Mouse (Mus musculus) kidney, embryonic 14.5 days (tissue): ENCODE data around the gene B830017H08Rik. TPM values are rescaled to one million over a fixed set of nuclear protein-coding genes. Genes with fewer than 3 reads are reported as not detected.

Experiments
- ATAC-seq: fragments of 200-750 bp; cut with Nextera tagmentation; 2 replicates; pipeline ENCODE4 v1.8.0; 2017; ENCODE audit warnings: moderate number of reproducible peaks, mild to moderate bottlenecking, moderate TSS enrichment, moderate library complexity; ENCODE audit not compliant: low FRiP score, low TSS enrichment
- H3K27ac ChIP-seq: fragments of 300-500 bp; sonication (generic); 2 replicates; pipeline ENCODE4 v1.5.1; 2014; ENCODE audit warnings: low read depth, mild to moderate bottlenecking, low read length, moderate library complexity, mixed read lengths
- H3K27me3 ChIP-seq: fragments of 300-500 bp; sonication (generic); 2 replicates; pipeline ENCODE4 v1.6.1; 2014; ENCODE audit warnings: mild to moderate bottlenecking, low read length; ENCODE audit not compliant: control insufficient read depth, insufficient read depth
- H3K36me3 ChIP-seq: fragments of 300-500 bp; sonication (generic); 2 replicates; pipeline ENCODE4 v1.6.1; 2014; ENCODE audit warnings: low read length, mixed read lengths; ENCODE audit not compliant: control insufficient read depth, insufficient read depth
- H3K4me1 ChIP-seq: fragments of 300-500 bp; sonication (generic); 2 replicates; pipeline ENCODE4 v1.6.1; 2014; ENCODE audit warnings: low read length, mixed read lengths; ENCODE audit not compliant: control insufficient read depth, insufficient read depth
- H3K4me2 ChIP-seq: fragments of 300-500 bp; sonication (generic); replicated peaks from 2 replicates; pipeline ENCODE4 v1.6.1; 2014; ENCODE audit warnings: low read depth, mild to moderate bottlenecking, low read length
- H3K4me3 ChIP-seq: fragments of 300-500 bp; sonication (generic); 2 replicates; pipeline ENCODE4 v1.5.1; 2014; ENCODE audit warnings: mild to moderate bottlenecking, low read length
- H3K9ac ChIP-seq: fragments of 300-500 bp; sonication (generic); 2 replicates; pipeline ENCODE4 v1.6.1; 2014; ENCODE audit warnings: low read depth, mild to moderate bottlenecking, low read length, moderate library complexity
- H3K9me3 ChIP-seq: fragments of 300-500 bp; sonication (generic); 2 replicates; pipeline ENCODE4 v1.6.1; 2016; ENCODE audit warnings: low read length; ENCODE audit not compliant: control insufficient read depth
- WGBS: fragments of 180-500 bp; shearing (Covaris S2); extraction: QIAGEN DNeasy Blood & Tissue Kit; methylation state at CpG from one replicate; pipeline ENCODE4 v1.1.7; 2014; 5-methylcytosine and 5-hydroxymethylcytosine counted together
- polyA plus RNA-seq: library from polyadenylated mRNA; unstranded; fragments of >200 nt; fragmentation: Nextera tagmentation; extraction: Ambion mirVana; gene quantifications from 2 replicates; pipeline ENCODE4 v1.2.1, GENCODE M21; 2014

The B830017H08Rik gene
- polyA plus RNA-seq, 1 experiment from 2014 or later: not detected

GRCm38 (mm10) chr16:17853263-17853662 lies 20.3 kb downstream of the B830017H08Rik start:
- Histone ChIP-seq H3K4me3 (no peak overlapping the region), H3K36me3 (peaks cover 82% of the 10 kb centered on the region), H3K4me2 (no peak overlapping the region), H3K9me3 (no peaks in the 10 kb centered on the region), H3K4me1 (no peaks in the 10 kb centered on the region), H3K27ac (no peak overlapping the region), H3K27me3 (no peaks in the 10 kb centered on the region), H3K9ac (no peak overlapping the region)
- 80% methylated on average over 2 of the region's 2 CpGs for WGBS
- no peak for ATAC-seq

GRCm38 (mm10) chr16:17857157-17857556 lies 24.2 kb downstream of the B830017H08Rik start:
- ATAC-seq: no peak
- H3K4me3 ChIP-seq: no peak overlapping the region
- H3K9ac ChIP-seq: no peak overlapping the region
- H3K36me3 ChIP-seq: peaks cover 76% of the 10 kb centered on the region
- no peaks in the 10 kb centered on the region for H3K9me3 ChIP-seq
- 93% methylated on average over 7 of the region's 7 CpGs for WGBS
- H3K27me3 ChIP-seq: no peaks in the 10 kb centered on the region
- no peak overlapping the region for H3K27ac ChIP-seq
- H3K4me2 ChIP-seq: no peak overlapping the region
- no peaks in the 10 kb centered on the region for H3K4me1 ChIP-seq

- Histone ChIP-seq H3K4me1 (no peaks in the 10 kb centered on the region), H3K27ac (no peak overlapping the region), H3K9ac (no peak overlapping the region), H3K4me2 (no peak overlapping the region), H3K27me3 (no peaks in the 10 kb centered on the region), H3K4me3 (no peak overlapping the region), H3K9me3 (no peaks in the 10 kb centered on the region), H3K36me3 (peaks cover 65% of the 10 kb centered on the region)
- ATAC-seq: no peak
These were observed 25.7 kb downstream of the B830017H08Rik start for GRCm38 (mm10) chr16:17858592-17858991.

GRCm38 (mm10) chr16:17865293-17865692 lies 32.4 kb downstream of the B830017H08Rik start:
- Histone ChIP-seq H3K4me1 (no peaks in the 10 kb centered on the region), H3K9ac (no peak overlapping the region), H3K36me3 (peaks cover 29% of the 10 kb centered on the region; the same call in 1 of the 2 replicates), H3K4me2 (no peak overlapping the region), H3K27ac (no peak overlapping the region), H3K27me3 (no peaks in the 10 kb centered on the region), H3K9me3 (no peaks in the 10 kb centered on the region), H3K4me3 (no peak overlapping the region)
- WGBS: 75% methylated on average over 2 of the region's 2 CpGs
- no peak for ATAC-seq

- H3K36me3 ChIP-seq: peaks cover 29% of the 10 kb centered on the region; the same call in 1 of the 2 replicates
- no peaks in the 10 kb centered on the region for H3K9me3 ChIP-seq
- H3K27ac ChIP-seq: no peak overlapping the region
- WGBS: 72% methylated on average over 6 of the region's 6 CpGs
- ATAC-seq: no peak
- no peaks in the 10 kb centered on the region for H3K27me3 ChIP-seq
- H3K4me2 ChIP-seq: no peak overlapping the region
- no peak overlapping the region for H3K9ac ChIP-seq
- H3K4me1 ChIP-seq: no peaks in the 10 kb centered on the region
- H3K4me3 ChIP-seq: no peak overlapping the region
These were observed 32.8 kb downstream of the B830017H08Rik start for GRCm38 (mm10) chr16:17865770-17866169.

- no peaks in the 10 kb centered on the region for H3K4me1 ChIP-seq
- H3K4me2 ChIP-seq: no peak overlapping the region
- ATAC-seq: no peak
- 83% methylated on average over 5 of the region's 5 CpGs for WGBS
- no peaks in the 10 kb centered on the region for H3K9me3 ChIP-seq
- no peak overlapping the region for H3K27ac ChIP-seq
- H3K27me3 ChIP-seq: no peaks in the 10 kb centered on the region
- no peak overlapping the region for H3K9ac ChIP-seq
- peaks cover 39% of the 10 kb centered on the region for H3K36me3 ChIP-seq
- no peak overlapping the region for H3K4me3 ChIP-seq
These were observed 38.3 kb downstream of the B830017H08Rik start for GRCm38 (mm10) chr16:17871248-17871647.

- WGBS: 39% methylated on average over 4 of the region's 4 CpGs
These were observed 40.1 kb downstream of the B830017H08Rik start for GRCm38 (mm10) chr16:17872995-17873394.

GRCm38 (mm10) chr16:17875174-17875573 lies 42.3 kb downstream of the B830017H08Rik start:
- Histone ChIP-seq H3K9me3 (no peaks in the 10 kb centered on the region), H3K27me3 (no peaks in the 10 kb centered on the region), H3K4me2 (no peak overlapping the region), H3K4me3 (no peak overlapping the region), H3K36me3 (peaks cover 23% of the 10 kb centered on the region), H3K9ac (no peak overlapping the region), H3K4me1 (no peaks in the 10 kb centered on the region), H3K27ac (no peak overlapping the region)
- WGBS: 78% methylated on average over 4 of the region's 4 CpGs
- ATAC-seq: no peak

More at GRCm38 (mm10) chr16:17872995-17873394, 40.1 kb downstream of the B830017H08Rik start:
- Histone ChIP-seq H3K9me3 (no peaks in the 10 kb centered on the region), H3K4me3 (no peak overlapping the region), H3K4me1 (no peaks in the 10 kb centered on the region), H3K27me3 (no peaks in the 10 kb centered on the region), H3K4me2 (no peak overlapping the region), H3K9ac (no peak overlapping the region), H3K36me3 (peaks cover 36% of the 10 kb centered on the region), H3K27ac (no peak overlapping the region)
- no peak for ATAC-seq

GRCm38 (mm10) chr16:17876096-17876495 lies 43.2 kb downstream of the B830017H08Rik start:
- WGBS: 100% methylated on average over 1 of the region's 1 CpGs
- H3K4me1 ChIP-seq: no peaks in the 10 kb centered on the region
- no peak overlapping the region for H3K9ac ChIP-seq
- H3K27ac ChIP-seq: no peak overlapping the region
- H3K36me3 ChIP-seq: peaks cover 14% of the 10 kb centered on the region
- no peak overlapping the region for H3K4me3 ChIP-seq
- ATAC-seq: no peak
- no peak overlapping the region for H3K4me2 ChIP-seq
- no peaks in the 10 kb centered on the region for H3K9me3 ChIP-seq
- H3K27me3 ChIP-seq: no peaks in the 10 kb centered on the region
